Mouse (Mus musculus): ENCODE measurements around the gene Cd164l2.

GRCm38 (mm10) chr4:133251214-133251613 lies 39.3 kb downstream of the Cd164l2 start:
- TF ChIP-seq ZNF384 (IDR thresholded peaks at IDR 0.05; ENCODE audit: low read depth, low read length) (no peak), MAFK (IDR thresholded peaks at IDR 0.05; ENCODE audit: insufficient read depth, low read depth, low read length) (no peak), HCFC1 (IDR thresholded peaks at IDR 0.05; ENCODE audit: borderline replicate concordance, insufficient read depth, low read length) (no peak), ZC3H11A (IDR thresholded peaks at IDR 0.05; ENCODE audit: borderline replicate concordance, low read depth, low read length) (no peak), CHD2 (IDR thresholded peaks at IDR 0.05; ENCODE audit: low read depth, low read length) (no peak)
